Mouse (Mus musculus): ENCODE data around the gene Plppr2. TPM values are rescaled to one million over a fixed set of nuclear protein-coding genes. Genes with fewer than 3 reads are reported as not detected.

Gene Plppr2
- polyA plus RNA-seq, 1 experiment from 2014 or later = 0.70 TPM

DNA sequence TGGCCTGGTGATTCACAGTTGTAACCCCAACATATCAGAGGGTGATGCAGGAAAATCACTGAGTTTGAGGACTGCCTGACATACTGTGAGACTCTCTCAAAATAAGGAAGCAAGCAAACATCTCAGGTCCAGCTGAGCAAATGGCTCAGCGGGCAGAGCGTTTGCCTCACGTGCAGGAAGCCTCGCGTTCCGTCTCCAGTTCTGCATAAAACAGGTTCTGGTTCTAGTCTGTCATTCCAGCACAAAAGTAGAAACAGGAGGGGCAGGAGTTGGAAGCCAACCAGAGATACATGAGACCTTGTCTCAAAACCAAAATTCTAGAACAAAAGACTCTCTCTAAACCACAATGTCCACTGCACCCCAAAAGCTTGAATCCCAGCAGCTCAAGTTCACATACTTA lies 10.0 kb upstream of the Plppr2 start:
- Histone ChIP-seq H3K36me3 (replicated peaks; ENCODE audit: insufficient read depth, low read length) (no peaks in the 10 kb centered on the region), H3K9me3 (ENCODE audit: low read length) (no peaks in the 10 kb centered on the region), H3K27ac (ENCODE audit: low read depth) (peak overlapping the region; percentile 92), H3K4me1 (ENCODE audit: insufficient read depth) (peaks cover 30% of the 10 kb centered on the region), H3K9ac (replicated peaks) (peak overlapping the region; percentile 58), H3K4me3 (ENCODE audit: low read depth, low read length) (peak overlapping the region; percentile 45), H3K4me2 (ENCODE audit: low read depth, low read length) (peak overlapping the region; percentile 72), H3K27me3 (ENCODE audit: insufficient read depth, low read length) (no peaks in the 10 kb centered on the region)
- no peak for DNase-seq
- ATAC-seq = no peak
- WGBS (ENCODE audit: insufficient replicate concordance) = 1% methylated on average over 6 of the region's 6 CpGs
- no peak for TF ChIP-seq EP300 (IDR thresholded peaks at IDR 0.05; ENCODE audit: low read depth)

DNA sequence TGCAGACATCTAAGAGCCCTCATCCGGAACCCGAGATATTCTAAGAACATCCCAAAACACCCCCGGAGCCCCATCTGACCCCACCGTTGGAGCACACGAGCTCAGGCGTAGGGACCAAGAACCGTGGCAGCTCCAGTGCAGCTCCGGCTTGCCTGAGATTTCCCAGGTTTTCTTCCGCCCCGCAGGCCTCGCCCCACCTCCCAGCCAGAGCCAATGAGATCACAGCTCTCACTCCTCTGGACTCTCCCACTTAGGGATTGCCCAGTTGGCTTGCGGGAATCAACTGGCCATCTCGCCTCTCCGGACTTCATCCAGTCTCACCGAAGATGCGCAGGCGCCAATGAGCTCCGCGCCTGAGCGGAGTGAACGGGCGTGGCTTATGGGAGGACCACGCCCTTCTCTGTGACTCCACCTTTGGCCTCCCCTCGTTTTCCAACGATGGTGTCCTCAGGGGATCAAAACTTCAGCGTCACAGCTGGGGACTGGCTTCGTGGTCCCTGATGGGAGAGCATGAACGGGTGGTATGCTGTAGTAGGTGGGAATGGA lies 9.6 kb upstream of the Plppr2 start, which contains the start of the genes Ccdc159 and Tmem205:
Ccdc159 (plus strand) TSS at position 264 of the 546 bp plus-strand sequence.
Tmem205 (minus strand) TSS at position 349 of the 546 bp plus-strand sequence.
- Histone ChIP-seq H3K27me3 (ENCODE audit: insufficient read depth, low read length) (no peaks in the 10 kb centered on the region), H3K9me3 (ENCODE audit: low read length) (no peaks in the 10 kb centered on the region), H3K9ac (replicated peaks) (peak within 1 kb of the TSS; percentile 59), H3K4me2 (ENCODE audit: low read depth, low read length) (peak within 1 kb of the TSS; percentile 72), H3K27ac (ENCODE audit: low read depth) (peak within 1 kb of the TSS; percentile 92), H3K4me1 (ENCODE audit: insufficient read depth) (peaks cover 30% of the 10 kb centered on the region), H3K4me3 (ENCODE audit: low read depth, low read length) (peak within 1 kb of the TSS; percentile 45), H3K36me3 (replicated peaks; ENCODE audit: insufficient read depth, low read length) (no peaks in the 10 kb centered on the region)
- DNase-seq (peak; percentile 86), ATAC-seq (peak; percentile 88)
- peak; percentile 65 for TF ChIP-seq EP300 (IDR thresholded peaks at IDR 0.05; ENCODE audit: low read depth)
- TF ChIP-seq CTCF (IDR thresholded peaks at IDR 0.05; ENCODE audit: low read depth) = no peak
- WGBS (ENCODE audit: insufficient replicate concordance) = under 1% methylated on average over 28 of the region's 28 CpGs

DNA sequence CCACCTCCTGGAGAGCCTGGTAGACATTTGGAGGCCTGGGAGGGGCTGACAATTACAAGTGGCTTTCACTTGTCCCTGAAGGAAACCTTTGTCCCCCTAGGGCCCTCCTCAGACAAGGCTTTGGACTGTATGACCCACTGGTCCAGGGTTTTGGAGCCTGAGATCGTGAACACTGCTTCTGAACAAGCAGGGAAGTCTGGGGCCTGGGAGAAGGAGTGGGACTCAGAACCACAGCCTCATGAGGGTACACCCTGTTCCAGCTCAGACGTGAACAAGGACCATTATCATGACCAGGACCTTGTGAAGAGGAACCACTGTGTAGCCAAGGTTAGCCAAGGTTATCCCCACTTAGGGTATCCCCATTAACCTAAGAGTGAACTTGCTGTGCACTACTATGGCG lies 7.6 kb upstream of the Plppr2 start:
- WGBS (ENCODE audit: insufficient replicate concordance) = 68% methylated on average over 3 of the region's 3 CpGs
- TF ChIP-seq CTCF (IDR thresholded peaks at IDR 0.05; ENCODE audit: low read depth) (no peak), EP300 (IDR thresholded peaks at IDR 0.05; ENCODE audit: low read depth) (no peak)

DNA sequence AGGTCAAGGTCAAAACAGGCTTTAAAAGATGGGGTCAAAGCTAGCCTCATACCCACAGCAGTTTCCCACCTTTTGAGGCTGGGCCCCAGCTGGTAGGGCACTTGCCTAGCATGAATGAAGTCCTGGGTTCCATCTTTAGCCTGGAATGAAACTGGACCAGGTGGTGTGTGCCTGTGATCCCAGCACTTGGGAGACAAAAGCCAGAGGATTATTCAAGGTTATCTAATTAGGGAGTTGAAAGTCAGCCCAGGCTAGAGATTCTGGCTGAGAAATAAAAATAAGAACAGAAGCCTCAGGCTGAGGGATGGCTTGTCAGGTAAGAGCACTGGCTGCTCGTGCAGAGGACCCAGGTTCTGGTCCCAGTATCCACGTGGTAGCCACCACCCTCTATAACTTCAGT lies 4.8 kb upstream of the Plppr2 start:
- H3K27me3 ChIP-seq (ENCODE audit: insufficient read depth, low read length) = no peaks in the 10 kb centered on the region
- peaks cover 7% of the 10 kb centered on the region; the same call in 1 of the 2 replicates for H3K4me1 ChIP-seq (ENCODE audit: insufficient read depth)
- 67% methylated on average over 2 of the region's 2 CpGs for WGBS (ENCODE audit: insufficient replicate concordance)
- ATAC-seq (no peak), DNase-seq (no peak)
- TF ChIP-seq CTCF (IDR thresholded peaks at IDR 0.05; ENCODE audit: low read depth) = no peak
- no peak for TF ChIP-seq EP300 (IDR thresholded peaks at IDR 0.05; ENCODE audit: low read depth)
- no peak overlapping the region for H3K4me2 ChIP-seq (ENCODE audit: low read depth, low read length)
- no peaks in the 10 kb centered on the region for H3K9me3 ChIP-seq (ENCODE audit: low read length)
- no peak overlapping the region for H3K27ac ChIP-seq (ENCODE audit: low read depth)
- H3K4me3 ChIP-seq (ENCODE audit: low read depth, low read length) = no peak overlapping the region
- H3K36me3 ChIP-seq (replicated peaks; ENCODE audit: insufficient read depth, low read length) = no peaks in the 10 kb centered on the region
- no peak overlapping the region for H3K9ac ChIP-seq (replicated peaks)

More for the DNA sequence above, 7.6 kb upstream of the Plppr2 start:
- H3K36me3 ChIP-seq (replicated peaks; ENCODE audit: insufficient read depth, low read length) = no peaks in the 10 kb centered on the region
- DNase-seq = no peak
- H3K9ac ChIP-seq (replicated peaks) = no peak overlapping the region
- no peak for ATAC-seq
- no peak overlapping the region for H3K4me2 ChIP-seq (ENCODE audit: low read depth, low read length)
- no peak overlapping the region for H3K4me3 ChIP-seq (ENCODE audit: low read depth, low read length)
- H3K27me3 ChIP-seq (ENCODE audit: insufficient read depth, low read length) = no peaks in the 10 kb centered on the region
- no peaks in the 10 kb centered on the region for H3K9me3 ChIP-seq (ENCODE audit: low read length)
- no peak overlapping the region for H3K27ac ChIP-seq (ENCODE audit: low read depth)
- peaks cover 16% of the 10 kb centered on the region for H3K4me1 ChIP-seq (ENCODE audit: insufficient read depth)

DNA sequence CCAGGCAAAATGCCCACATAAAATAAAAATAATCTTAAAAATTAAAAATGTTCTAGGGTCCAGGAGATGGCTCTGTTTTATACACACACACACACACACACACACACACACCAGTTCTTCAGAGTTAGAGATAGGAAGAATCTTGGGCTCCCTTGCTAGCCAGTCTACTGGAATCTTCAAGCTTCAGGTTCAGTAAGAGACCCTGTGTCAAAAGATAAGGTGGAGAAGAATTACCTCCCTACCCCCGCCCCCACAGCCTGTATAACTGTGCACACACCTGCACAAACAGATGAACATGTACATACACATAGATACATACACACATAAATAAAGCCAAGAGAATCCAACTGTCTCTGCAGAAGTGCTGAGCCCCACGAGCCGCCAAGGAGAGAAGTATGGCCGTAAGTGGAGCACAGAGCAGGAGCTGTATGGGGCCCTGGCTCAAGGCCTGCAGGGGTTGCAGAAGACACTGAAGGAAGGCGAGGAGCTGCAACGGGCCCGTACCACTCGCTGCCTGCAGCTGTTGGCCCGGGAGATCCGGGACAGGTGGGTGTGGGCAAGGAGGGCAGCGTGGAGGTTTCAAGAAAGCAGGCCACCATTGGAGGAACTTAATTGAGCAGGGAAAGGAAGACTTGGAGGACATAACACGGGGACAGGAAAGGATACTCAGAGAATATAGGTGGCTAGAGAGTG lies 4.2 kb upstream of the Plppr2 start:
- H3K4me2 ChIP-seq (ENCODE audit: low read depth, low read length) = no peak overlapping the region
- WGBS (ENCODE audit: insufficient replicate concordance) = 60% methylated on average over 12 of the region's 12 CpGs
- TF ChIP-seq EP300 (IDR thresholded peaks at IDR 0.05; ENCODE audit: low read depth) (no peak), CTCF (IDR thresholded peaks at IDR 0.05; ENCODE audit: low read depth) (no peak)

DNA sequence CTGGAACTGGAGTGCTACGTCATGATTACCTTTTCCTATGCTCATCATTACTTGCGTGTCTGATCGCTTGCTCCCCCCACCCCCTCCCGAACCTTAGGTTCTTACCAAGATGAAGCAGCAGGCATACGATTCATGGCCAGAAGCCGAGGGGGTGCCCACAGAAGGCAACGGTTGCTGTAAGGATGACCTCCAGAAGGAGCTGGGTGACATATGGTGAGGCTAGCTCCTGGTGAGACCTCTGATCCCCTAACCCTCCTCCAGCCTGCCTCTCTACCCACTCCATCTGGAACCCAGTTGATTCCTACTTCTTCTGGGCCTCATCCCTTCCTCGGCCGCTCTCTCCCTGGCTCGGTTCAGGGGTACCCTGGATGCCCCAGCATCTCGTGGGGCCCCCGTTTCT lies 2.8 kb upstream of the Plppr2 start:
- no peaks in the 10 kb centered on the region for H3K36me3 ChIP-seq (replicated peaks; ENCODE audit: insufficient read depth, low read length)
- WGBS (ENCODE audit: insufficient replicate concordance) = 81% methylated on average over 12 of the region's 12 CpGs

More for the DNA sequence above, 4.2 kb upstream of the Plppr2 start:
- Histone ChIP-seq H3K9me3 (ENCODE audit: low read length) (no peaks in the 10 kb centered on the region), H3K9ac (replicated peaks) (no peak overlapping the region), H3K27me3 (ENCODE audit: insufficient read depth, low read length) (no peaks in the 10 kb centered on the region), H3K4me1 (ENCODE audit: insufficient read depth) (peaks cover 10% of the 10 kb centered on the region; the same call in 1 of the 2 replicates), H3K4me3 (ENCODE audit: low read depth, low read length) (no peak overlapping the region), H3K27ac (ENCODE audit: low read depth) (no peak overlapping the region), H3K36me3 (replicated peaks; ENCODE audit: insufficient read depth, low read length) (no peaks in the 10 kb centered on the region)
- ATAC-seq (no peak), DNase-seq (no peak)

More for the DNA sequence above, 2.8 kb upstream of the Plppr2 start:
- Histone ChIP-seq H3K4me1 (ENCODE audit: insufficient read depth) (peaks cover 10% of the 10 kb centered on the region; the same call in 1 of the 2 replicates), H3K27me3 (ENCODE audit: insufficient read depth, low read length) (no peaks in the 10 kb centered on the region), H3K9me3 (ENCODE audit: low read length) (no peaks in the 10 kb centered on the region), H3K27ac (ENCODE audit: low read depth) (no peak overlapping the region), H3K4me3 (ENCODE audit: low read depth, low read length) (no peak overlapping the region), H3K4me2 (ENCODE audit: low read depth, low read length) (no peak overlapping the region), H3K9ac (replicated peaks) (no peak overlapping the region)
- TF ChIP-seq CTCF (IDR thresholded peaks at IDR 0.05; ENCODE audit: low read depth) (no peak), EP300 (IDR thresholded peaks at IDR 0.05; ENCODE audit: low read depth) (no peak)
- ATAC-seq = no peak
- DNase-seq = no peak

Data from liver, postnatal 0 days (tissue).